In the genomic region with DNA sequence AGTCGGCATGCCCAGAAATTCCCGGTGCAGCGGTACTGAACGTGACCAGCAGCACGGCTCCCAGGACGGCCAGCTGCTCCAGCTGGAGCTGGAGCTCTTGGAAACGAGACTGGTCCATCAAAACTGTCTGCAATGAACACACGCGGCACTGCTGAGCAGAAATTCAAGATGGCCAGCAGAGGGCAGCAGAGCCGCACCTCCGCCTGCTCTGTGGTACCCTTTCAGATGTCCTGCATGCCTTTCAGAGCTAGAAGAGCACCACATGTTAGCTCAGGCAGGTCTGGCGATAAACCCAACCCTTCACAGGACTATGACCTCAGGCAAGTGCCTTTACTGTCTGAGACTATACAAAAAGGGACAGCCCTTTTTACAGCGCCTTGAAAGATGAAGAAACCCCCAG, we compare ENCODE assay signal across 8 mouse cellular contexts. TPM values are rescaled to one million over a fixed set of nuclear protein-coding genes. Genes with fewer than 3 reads are reported as not detected.
DNase-seq lines count a peak whose midpoint lies in the region; ATAC-seq lines count a peak whose summit lies in the region.

No protein-coding gene starts in this region.

- peak; percentile 68 for DNase-seq in WW6 (ENCODE audit: low read depth, low spot score)
- DNase-seq in gastrocnemius, postnatal 10 days, result peak; percentile 80
- peak; percentile 72 for DNase-seq in induced T-regulatory cell, adult 2 months (ENCODE audit: low read depth)
- DNase-seq in left cerebral cortex, adult 9 months (ENCODE audit: low spot score in 2 of 2), result peak; percentile 36 to 73
- DNase-seq in right cerebral cortex, postnatal 25 days, result peak; percentile 75
- peak; percentile 70 to 77 for DNase-seq in urinary bladder, postnatal 36 days (ENCODE audit: low spot score in 2 of 2)

- peak; percentile 69 for ATAC-seq in common myeloid progenitor, adult 5-6 weeks (replicated peaks; ENCODE audit: low read depth, poor library complexity, severe bottlenecking)
- ATAC-seq in megakaryocyte-erythroid progenitor cell, adult 5-6 weeks (replicated peaks; ENCODE audit: low FRiP score, low TSS enrichment, poor library complexity, severe bottlenecking), result peak; percentile 92

RNA-seq across cellular contexts. Expression of gene Tcp11l1, which starts 26.6 kb away (rescaled TPM):
- 5.3 and 11.2 TPM in 2 replicates for total RNA-seq in common myeloid progenitor, adult 5-6 weeks (2017)
- total RNA-seq in gastrocnemius, postnatal 10 days (2021), result 1 to 10 TPM; 5.7 to 7.2 TPM
- 2.3 and 3.0 TPM in 2 replicates for total RNA-seq in megakaryocyte-erythroid progenitor cell, adult 5-6 weeks (2014; fragmentation: Nextera tagmentation)
- total RNA-seq in megakaryocyte-erythroid progenitor cell, adult 5-6 weeks (2017), result 0.99 and 2.7 TPM in 2 replicates

RNA-seq across cellular contexts. Expression of gene Pin1rt1, which starts 30.8 kb away (rescaled TPM):
- not detected in 2 replicates for total RNA-seq in common myeloid progenitor, adult 5-6 weeks (2017)
- total RNA-seq in gastrocnemius, postnatal 10 days (2021), result not detected
- total RNA-seq in megakaryocyte-erythroid progenitor cell, adult 5-6 weeks (2014; fragmentation: Nextera tagmentation), result not detected in 2 replicates
- not detected in 2 replicates for total RNA-seq in megakaryocyte-erythroid progenitor cell, adult 5-6 weeks (2017)

RNA-seq across cellular contexts. Expression of gene Depdc7, which starts 57.3 kb away (rescaled TPM):
- 1.2 and 15.7 TPM in 2 replicates for total RNA-seq in common myeloid progenitor, adult 5-6 weeks (2017)
- 1 to 10 TPM; 2.3 to 3.0 TPM for total RNA-seq in gastrocnemius, postnatal 10 days (2021)
- total RNA-seq in megakaryocyte-erythroid progenitor cell, adult 5-6 weeks (2014; fragmentation: Nextera tagmentation), result not detected in 2 replicates
- total RNA-seq in megakaryocyte-erythroid progenitor cell, adult 5-6 weeks (2017), result 0.84 TPM in 1 of 2 replicates, not detected in the other

Comparison
In these comparisons a context has a peak if more than half of its experiments do, and no peak if none do; other contexts are left out.
1. Peak in every context shown above with its lines: DNase-seq and ATAC-seq.